Mouse (Mus musculus): Measurements from ENCODE around the gene Zfp14.

Gene Zfp14

GRCm38 (mm10) chr7:30050882-30051548, at the start of gene Zfp14:
TSS of gene Zfp14 (minus strand) at chr7:30051380.
- peaks cover 2% of the 10 kb centered on the region; the same call in 1 of the 2 replicates for H3K36me3 ChIP-seq (ENCODE audit: control insufficient read depth, insufficient read depth, low read length, poor library complexity, severe bottlenecking)
- H3K27me3 ChIP-seq (ENCODE audit: control insufficient read depth, insufficient read depth, low read length, poor library complexity, severe bottlenecking), result no peaks in the 10 kb centered on the region
- peak; percentile 89 for DNase-seq (ENCODE audit: low read depth, low spot score)

GRCm38 (mm10) chr7:30099297-30099696, 48.1 kb upstream of the Zfp14 start:
- no peaks in the 10 kb centered on the region for H3K27me3 ChIP-seq (ENCODE audit: control insufficient read depth, insufficient read depth, low read length, poor library complexity, severe bottlenecking)
- peaks cover 3% of the 10 kb centered on the region for H3K36me3 ChIP-seq (ENCODE audit: control insufficient read depth, insufficient read depth, low read length, poor library complexity, severe bottlenecking)
- peak; percentile 51 for DNase-seq (ENCODE audit: low read depth, low spot score)

GRCm38 (mm10) chr7:30095551-30096125, 44.5 kb upstream of the Zfp14 start:
- peak; percentile 20 for DNase-seq (ENCODE audit: low read depth, low spot score)
- Histone ChIP-seq H3K36me3 (ENCODE audit: control insufficient read depth, insufficient read depth, low read length, poor library complexity, severe bottlenecking) (peaks cover 2% of the 10 kb centered on the region; the same call in 1 of the 2 replicates), H3K27me3 (ENCODE audit: control insufficient read depth, insufficient read depth, low read length, poor library complexity, severe bottlenecking) (no peaks in the 10 kb centered on the region)

- no peaks in the 10 kb centered on the region for H3K27me3 ChIP-seq (ENCODE audit: control insufficient read depth, insufficient read depth, low read length, poor library complexity, severe bottlenecking)
- no peaks in the 10 kb centered on the region; the same call in 1 of the 2 replicates for H3K36me3 ChIP-seq (ENCODE audit: control insufficient read depth, insufficient read depth, low read length, poor library complexity, severe bottlenecking)
- DNase-seq (ENCODE audit: low read depth, low spot score), result peak; percentile 90
Measured at GRCm38 (mm10) chr7:30094646-30095429, 43.7 kb upstream of the Zfp14 start, which contains the start of gene Zfp260. TSS of gene Zfp260 (plus strand) at chr7:30094777.

GRCm38 (mm10) chr7:30093918-30094415, 42.8 kb upstream of the Zfp14 start:
- H3K27me3 ChIP-seq (ENCODE audit: control insufficient read depth, insufficient read depth, low read length, poor library complexity, severe bottlenecking), result no peaks in the 10 kb centered on the region
- no peaks in the 10 kb centered on the region; the same call in 1 of the 2 replicates for H3K36me3 ChIP-seq (ENCODE audit: control insufficient read depth, insufficient read depth, low read length, poor library complexity, severe bottlenecking)
- no peak for DNase-seq (ENCODE audit: low read depth, low spot score)

GRCm38 (mm10) chr7:30092666-30093065, 41.5 kb upstream of the Zfp14 start:
- H3K27me3 ChIP-seq (ENCODE audit: control insufficient read depth, insufficient read depth, low read length, poor library complexity, severe bottlenecking), result no peaks in the 10 kb centered on the region
- DNase-seq (ENCODE audit: low read depth, low spot score), result no peak
- H3K36me3 ChIP-seq (ENCODE audit: control insufficient read depth, insufficient read depth, low read length, poor library complexity, severe bottlenecking), result no peaks in the 10 kb centered on the region; the same call in 1 of the 2 replicates

GRCm38 (mm10) chr7:30090970-30091585, 39.9 kb upstream of the Zfp14 start:
- DNase-seq (ENCODE audit: low read depth, low spot score), result peak; percentile 71
- H3K36me3 ChIP-seq (ENCODE audit: control insufficient read depth, insufficient read depth, low read length, poor library complexity, severe bottlenecking), result no peaks in the 10 kb centered on the region; the same call in 1 of the 2 replicates
- H3K27me3 ChIP-seq (ENCODE audit: control insufficient read depth, insufficient read depth, low read length, poor library complexity, severe bottlenecking), result no peaks in the 10 kb centered on the region

- DNase-seq (ENCODE audit: low read depth, low spot score), result peak; percentile 98
- no peaks in the 10 kb centered on the region for H3K27me3 ChIP-seq (ENCODE audit: control insufficient read depth, insufficient read depth, low read length, poor library complexity, severe bottlenecking)
- H3K36me3 ChIP-seq (ENCODE audit: control insufficient read depth, insufficient read depth, low read length, poor library complexity, severe bottlenecking), result no peaks in the 10 kb centered on the region; the same call in 1 of the 2 replicates
Measured at GRCm38 (mm10) chr7:30090092-30090969, 39.2 kb upstream of the Zfp14 start, which contains the start of the genes Gm26920 and Zfp566. TSS of gene Gm26920 (minus strand) at chr7:30090410. TSS of gene Zfp566 (minus strand) at chr7:30090527.

GRCm38 (mm10) chr7:30089405-30089804, 38.2 kb upstream of the Zfp14 start:
- Histone ChIP-seq H3K27me3 (ENCODE audit: control insufficient read depth, insufficient read depth, low read length, poor library complexity, severe bottlenecking) (no peaks in the 10 kb centered on the region), H3K36me3 (ENCODE audit: control insufficient read depth, insufficient read depth, low read length, poor library complexity, severe bottlenecking) (0 out of 2 replicates have a peak, but pooled peaks cover 1% of the 10 kb centered on the region)
- no peak for DNase-seq (ENCODE audit: low read depth, low spot score)

GRCm38 (mm10) chr7:30086524-30086923, 35.3 kb upstream of the Zfp14 start:
- Histone ChIP-seq H3K27me3 (ENCODE audit: control insufficient read depth, insufficient read depth, low read length, poor library complexity, severe bottlenecking) (no peaks in the 10 kb centered on the region), H3K36me3 (ENCODE audit: control insufficient read depth, insufficient read depth, low read length, poor library complexity, severe bottlenecking) (0 out of 2 replicates have a peak, but pooled peaks cover 1% of the 10 kb centered on the region)
- no peak for DNase-seq (ENCODE audit: low read depth, low spot score)

- H3K27me3 ChIP-seq (ENCODE audit: control insufficient read depth, insufficient read depth, low read length, poor library complexity, severe bottlenecking), result no peaks in the 10 kb centered on the region
- H3K36me3 ChIP-seq (ENCODE audit: control insufficient read depth, insufficient read depth, low read length, poor library complexity, severe bottlenecking), result peaks cover under 1% of the 10 kb centered on the region; the same call in 1 of the 2 replicates
- peak; percentile 90 for DNase-seq (ENCODE audit: low read depth, low spot score)
Measured at GRCm38 (mm10) chr7:30072146-30073028, 21.2 kb upstream of the Zfp14 start, which contains the start of gene Zfp82. TSS of gene Zfp82 (minus strand) at chr7:30072900.

GRCm38 (mm10) chr7:30064622-30065021, 13.4 kb upstream of the Zfp14 start:
- no peaks in the 10 kb centered on the region for H3K27me3 ChIP-seq (ENCODE audit: control insufficient read depth, insufficient read depth, low read length, poor library complexity, severe bottlenecking)
- no peak for DNase-seq (ENCODE audit: low read depth, low spot score)
- H3K36me3 ChIP-seq (ENCODE audit: control insufficient read depth, insufficient read depth, low read length, poor library complexity, severe bottlenecking), result peaks cover 7% of the 10 kb centered on the region; the same call in 1 of the 2 replicates

GRCm38 (mm10) chr7:30062478-30062877, 11.3 kb upstream of the Zfp14 start:
- DNase-seq (ENCODE audit: low read depth, low spot score), result peak; percentile 31
- H3K36me3 ChIP-seq (ENCODE audit: control insufficient read depth, insufficient read depth, low read length, poor library complexity, severe bottlenecking), result peaks cover 7% of the 10 kb centered on the region; the same call in 1 of the 2 replicates
- H3K27me3 ChIP-seq (ENCODE audit: control insufficient read depth, insufficient read depth, low read length, poor library complexity, severe bottlenecking), result no peaks in the 10 kb centered on the region
